Mouse (Mus musculus): ENCODE measurements around the gene Nt5c1a. TPM values are rescaled to one million over a fixed set of nuclear protein-coding genes. Genes with fewer than 3 reads are reported as not detected.

Gene Nt5c1a
- not detected for polyA plus RNA-seq (2017; shearing (Covaris generic))

GRCm38 (mm10) chr4:123201186-123202093 lies at the start of gene Nt5c1a:
Nt5c1a (plus strand) TSS chr4:123201504.

DNA sequence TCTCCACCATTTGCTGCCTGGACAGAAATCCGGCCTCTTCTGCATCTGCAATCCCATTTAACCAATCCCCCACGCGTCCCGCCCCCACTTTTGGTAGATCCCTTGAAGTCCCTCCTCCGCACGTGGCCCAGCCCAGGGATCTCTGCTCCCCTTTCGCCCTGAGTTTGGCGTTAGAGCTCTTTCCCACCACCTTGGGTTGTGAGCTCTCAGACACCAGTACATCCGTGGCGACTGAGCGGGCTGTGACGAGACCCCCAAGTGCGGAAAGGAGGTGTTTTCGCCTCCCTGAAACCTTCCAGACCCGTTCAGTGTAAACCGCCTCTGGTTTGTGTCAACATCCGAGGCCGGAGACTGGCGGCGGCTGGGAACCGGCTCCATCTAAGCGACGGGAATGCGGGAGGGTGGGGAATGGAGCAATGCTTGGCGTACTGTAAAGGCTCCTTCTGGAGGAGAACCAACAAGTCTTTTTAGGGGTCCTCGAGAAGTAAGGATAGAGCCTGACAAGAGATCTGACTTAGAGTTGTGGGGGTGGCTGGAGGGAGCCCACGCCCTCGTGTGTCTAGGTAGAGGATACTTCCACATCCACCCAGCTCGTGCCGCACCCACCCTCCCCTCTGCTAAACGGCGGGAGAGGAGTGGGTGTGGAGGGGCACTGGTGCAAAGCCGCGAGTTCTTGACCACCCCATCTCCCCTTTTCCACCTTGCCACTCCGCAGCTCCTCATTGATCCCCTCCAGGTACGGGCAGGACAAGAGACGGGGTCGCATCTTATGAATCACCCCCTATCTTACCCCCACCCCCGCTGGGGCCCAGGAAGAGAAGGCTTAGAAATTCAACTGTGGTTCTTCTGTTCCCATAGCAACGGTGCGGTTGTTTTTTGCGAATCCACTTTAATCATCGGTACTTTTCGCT lies 18.7 kb upstream of the Nt5c1a start, which contains the start of gene Hpcal4:
Hpcal4 (plus strand) TSS at position 900 of the 911 bp plus-strand sequence.

GRCm38 (mm10) chr4:123233492-123234084 lies 32.3 kb downstream of the Nt5c1a start, which contains the start of gene Heyl:
Heyl (plus strand) TSS chr4:123233556.

GRCm38 (mm10) chr4:123261721-123262401 lies 60.6 kb downstream of the Nt5c1a start, which contains the start of gene Pabpc4:
Pabpc4 (plus strand) TSS chr4:123262351.

Other genes starting within 250 kb of the Nt5c1a start
- 3.0 TPM for gene Mfsd2a, start 240.3 kb upstream of the Nt5c1a start, polyA plus RNA-seq (2017; shearing (Covaris generic))
- not detected for gene Mycl, start 205.9 kb upstream of the Nt5c1a start, polyA plus RNA-seq (2017; shearing (Covaris generic))
- gene Trit1, start 184.9 kb upstream of the Nt5c1a start, polyA plus RNA-seq (2017; shearing (Covaris generic)), result 28.0 TPM
- 0.24 TPM for gene Bmp8b, start 96.3 kb upstream of the Nt5c1a start, polyA plus RNA-seq (2017; shearing (Covaris generic))
- gene Oxct2b, start 85.2 kb upstream of the Nt5c1a start, polyA plus RNA-seq (2017; shearing (Covaris generic)), result not detected
- gene Ppie, start 61.6 kb upstream of the Nt5c1a start, polyA plus RNA-seq (2017; shearing (Covaris generic)), result 98.9 TPM
- gene Hpcal4, start 18.3 kb upstream of the Nt5c1a start, polyA plus RNA-seq (2017; shearing (Covaris generic)), result not detected
- gene Heyl, start 32.1 kb downstream of the Nt5c1a start, polyA plus RNA-seq (2017; shearing (Covaris generic)), result 0.29 TPM
- gene Pabpc4, start 60.8 kb downstream of the Nt5c1a start, polyA plus RNA-seq (2017; shearing (Covaris generic)), result 4.9 TPM
- not detected for gene Oxct2a, start 122.1 kb downstream of the Nt5c1a start, polyA plus RNA-seq (2017; shearing (Covaris generic))
- not detected for gene Bmp8a, start 141.7 kb downstream of the Nt5c1a start, polyA plus RNA-seq (2017; shearing (Covaris generic))